8 mouse cellular contexts compared by ENCODE assay signal in genomic region chr1:134987962-134988341, GRCm38 (mm10). TPM values are rescaled to one million over a fixed set of nuclear protein-coding genes. Genes with fewer than 3 reads are reported as not detected.
A peak's percentile ranks its signal among the peaks of the same experiment; 100 is the strongest.
DNase-seq lines count a peak whose midpoint lies in the region; ATAC-seq and TF ChIP-seq lines count a peak whose summit lies in the region.

No protein-coding gene starts in this region.

- peak overlapping the region; percentile 39 for H3K4me3 ChIP-seq in lung, embryonic 14.5 days (ENCODE audit: low read depth, low read length)
- H3K4me3 ChIP-seq in forebrain, embryonic 11.5 days (ENCODE audit: low read depth, low read length): peak overlapping the region; percentile 31
- peak overlapping the region; percentile 27 for H3K4me3 ChIP-seq in intestine, postnatal 0 days (ENCODE audit: low read depth, low read length)
- peak overlapping the region; percentile 35 for H3K4me3 ChIP-seq in neural tube, embryonic 14.5 days (ENCODE audit: low read depth, low read length)

- H3K36me3 ChIP-seq in lung, embryonic 14.5 days (ENCODE audit: insufficient read depth): no peaks in the 10 kb centered on the region
- H3K36me3 ChIP-seq in forebrain, embryonic 11.5 days (ENCODE audit: control insufficient read depth, insufficient read depth, low read length): no peaks in the 10 kb centered on the region
- no peaks in the 10 kb centered on the region for H3K36me3 ChIP-seq in intestine, postnatal 0 days (ENCODE audit: control insufficient read depth, insufficient read depth)
- no peaks in the 10 kb centered on the region for H3K36me3 ChIP-seq in neural tube, embryonic 14.5 days (ENCODE audit: control insufficient read depth, insufficient read depth, low read length)

- DNase-seq in lung, embryonic 14.5 days: no peak
- no peak for DNase-seq in lung, postnatal 4 days
- DNase-seq in forebrain, embryonic 11.5 days (ENCODE audit: low spot score): no peak
- no peak for DNase-seq in cerebellum, adult 9-10 months
- no peak for DNase-seq in gastrocnemius, postnatal 25 days
- DNase-seq in frontal cortex, postnatal 10 days (ENCODE audit: low spot score in 2 of 2): no peak

- no peaks in the 10 kb centered on the region for H3K4me1 ChIP-seq in lung, embryonic 14.5 days (ENCODE audit: insufficient read depth)
- peaks cover 2% of the 10 kb centered on the region; the same call in 1 of the 2 replicates for H3K4me1 ChIP-seq in forebrain, embryonic 11.5 days (replicated peaks; ENCODE audit: control insufficient read depth, insufficient read depth, low read length)
- no peaks in the 10 kb centered on the region; the same call in 1 of the 2 replicates for H3K4me1 ChIP-seq in intestine, postnatal 0 days (replicated peaks; ENCODE audit: control insufficient read depth, insufficient read depth, low read length)
- no peaks in the 10 kb centered on the region for H3K4me1 ChIP-seq in neural tube, embryonic 14.5 days (ENCODE audit: control insufficient read depth, insufficient read depth, low read length)

- H3K27ac ChIP-seq in lung, embryonic 14.5 days (ENCODE audit: low read depth): no peak overlapping the region
- no peak overlapping the region for H3K27ac ChIP-seq in forebrain, embryonic 11.5 days (ENCODE audit: low read depth, low read length)
- no peak overlapping the region for H3K27ac ChIP-seq in intestine, postnatal 0 days (ENCODE audit: low read depth, low read length)
- no peak overlapping the region for H3K27ac ChIP-seq in neural tube, embryonic 14.5 days (ENCODE audit: low read depth, low read length)

- ATAC-seq in lung, embryonic 14.5 days (ENCODE audit: insufficient read depth): peak; percentile 36
- peak; percentile 15; the same call in 1 of the 2 replicates for ATAC-seq in forebrain, embryonic 11.5 days (replicated peaks; ENCODE audit: low FRiP score)
- no peak for ATAC-seq in intestine, postnatal 0 days
- peak; percentile 53; the same call in 1 of the 2 replicates for ATAC-seq in neural tube, embryonic 14.5 days (ENCODE audit: low read depth)

- no peak for TF ChIP-seq CTCF in lung, embryonic 14.5 days (IDR thresholded peaks at IDR 0.05; ENCODE audit: low read depth)
- no peak for TF ChIP-seq CTCF in intestine, postnatal 0 days (IDR thresholded peaks at IDR 0.05; ENCODE audit: low read depth)

- H3K9ac ChIP-seq in lung, embryonic 14.5 days: peak overlapping the region; percentile 43
- peak overlapping the region; percentile 43 for H3K9ac ChIP-seq in forebrain, embryonic 11.5 days (ENCODE audit: low read length)
- H3K9ac ChIP-seq in intestine, postnatal 0 days (ENCODE audit: low read depth, low read length): peak overlapping the region; percentile 11; the same call in 1 of the 2 replicates
- peak overlapping the region; percentile 43 for H3K9ac ChIP-seq in neural tube, embryonic 14.5 days (replicated peaks; ENCODE audit: low read depth, low read length)

- no peaks in the 10 kb centered on the region for H3K9me3 ChIP-seq in lung, embryonic 14.5 days (ENCODE audit: low read depth, low read length)
- no peaks in the 10 kb centered on the region for H3K9me3 ChIP-seq in forebrain, embryonic 11.5 days (ENCODE audit: control insufficient read depth, low read length)
- H3K9me3 ChIP-seq in intestine, postnatal 0 days (ENCODE audit: control insufficient read depth): no peaks in the 10 kb centered on the region
- H3K9me3 ChIP-seq in neural tube, embryonic 14.5 days (ENCODE audit: control insufficient read depth, low read length): no peaks in the 10 kb centered on the region

- peak overlapping the region; percentile 73 for H3K4me2 ChIP-seq in lung, embryonic 14.5 days
- H3K4me2 ChIP-seq in forebrain, embryonic 11.5 days (ENCODE audit: low read depth, low read length, severe bottlenecking): peak overlapping the region; percentile 82
- H3K4me2 ChIP-seq in intestine, postnatal 0 days (replicated peaks; ENCODE audit: low read depth): peak overlapping the region; percentile 68
- H3K4me2 ChIP-seq in neural tube, embryonic 14.5 days (ENCODE audit: low read depth, low read length): peak overlapping the region; percentile 80

- peaks cover 17% of the 10 kb centered on the region; the same call in 1 of the 2 replicates for H3K27me3 ChIP-seq in lung, embryonic 14.5 days (ENCODE audit: insufficient read depth, low read length)
- H3K27me3 ChIP-seq in forebrain, embryonic 11.5 days (ENCODE audit: control insufficient read depth, insufficient read depth, low read length): peaks cover 3% of the 10 kb centered on the region
- H3K27me3 ChIP-seq in intestine, postnatal 0 days (replicated peaks; ENCODE audit: control insufficient read depth, insufficient read depth, low read length): no peaks in the 10 kb centered on the region; the same call in 1 of the 2 replicates
- no peaks in the 10 kb centered on the region for H3K27me3 ChIP-seq in neural tube, embryonic 14.5 days (ENCODE audit: control insufficient read depth, insufficient read depth, low read length)

- WGBS in lung, embryonic 14.5 days: 9% methylated on average over 14 of the region's 14 CpGs
- WGBS in forebrain, embryonic 11.5 days: 18% methylated on average over 14 of the region's 14 CpGs
- WGBS in intestine, postnatal 0 days: 19% methylated on average over 14 of the region's 14 CpGs
- WGBS in neural tube, embryonic 14.5 days: 19% methylated on average over 14 of the region's 14 CpGs

RNA-seq across cellular contexts. Expression of gene Ube2t, which starts 25.6 kb away (rescaled TPM):
- 32.6 and 36.4 TPM in 2 replicates for polyA plus RNA-seq in lung, embryonic 14.5 days (2014; fragmentation: Nextera tagmentation; extraction: Ambion mirVana)
- 53.4 and 56.5 TPM in 2 replicates for polyA plus RNA-seq in forebrain, embryonic 11.5 days (2014; fragmentation: Nextera tagmentation; extraction: Ambion mirVana)
- polyA plus RNA-seq in intestine, postnatal 0 days (2015; fragmentation: Nextera tagmentation; extraction: Ambion mirVana): 9.4 and 12.3 TPM in 2 replicates
- polyA plus RNA-seq in neural tube, embryonic 14.5 days (2014; fragmentation: Nextera tagmentation; extraction: Ambion mirVana): 7.6 and 9.1 TPM in 2 replicates
- total RNA-seq in gastrocnemius, postnatal 25 days (2021): 1 to 10 TPM; 6.5 to 8.7 TPM

RNA-seq across cellular contexts. Expression of gene Ppp1r12b, which starts 32.2 kb away (rescaled TPM):
- polyA plus RNA-seq in lung, embryonic 14.5 days (2014; fragmentation: Nextera tagmentation; extraction: Ambion mirVana): 11.5 and 12.9 TPM in 2 replicates
- polyA plus RNA-seq in forebrain, embryonic 11.5 days (2014; fragmentation: Nextera tagmentation; extraction: Ambion mirVana): 12.2 and 14.0 TPM in 2 replicates
- polyA plus RNA-seq in intestine, postnatal 0 days (2015; fragmentation: Nextera tagmentation; extraction: Ambion mirVana): 11.5 and 13.0 TPM in 2 replicates
- polyA plus RNA-seq in neural tube, embryonic 14.5 days (2014; fragmentation: Nextera tagmentation; extraction: Ambion mirVana): 15.3 and 21.2 TPM in 2 replicates
- 100 to 1,000 TPM; 193 to 200 TPM for total RNA-seq in gastrocnemius, postnatal 25 days (2021)
